Mouse (Mus musculus) embryonic facial prominence, embryonic 11.5 days (tissue): ENCODE data around the gene Pla2g6. TPM values are rescaled to one million over a fixed set of nuclear protein-coding genes. Genes with fewer than 3 reads are reported as not detected.

Experiments used
- ATAC-seq: fragments of 200-750 bp; cut with Nextera tagmentation; replicated peaks from 2 replicates; pipeline ENCODE4 v1.8.0; 2017; ENCODE audit warnings: low read depth; ENCODE audit not compliant: insufficient number of reproducible peaks, low FRiP score, low TSS enrichment
- DNase-seq: peaks from one replicate; pipeline ENCODE4 v3.0.0-alpha.2; 2015; ENCODE audit warnings: low spot score
- H3K27ac ChIP-seq: fragments of 300-500 bp; sonication (generic); replicated peaks from 2 replicates; pipeline ENCODE4 v1.5.1; 2014; ENCODE audit warnings: mild to moderate bottlenecking, low read depth, low read length, control low read depth
- H3K27me3 ChIP-seq: fragments of 300-500 bp; sonication (generic); 2 replicates; pipeline ENCODE4 v1.6.1; 2014; ENCODE audit warnings: mild to moderate bottlenecking, low read length, moderate library complexity, mixed read lengths; ENCODE audit not compliant: control insufficient read depth, insufficient read depth
- H3K36me3 ChIP-seq: fragments of 300-500 bp; sonication (generic); replicated peaks from 2 replicates; pipeline ENCODE4 v1.6.1; 2014; ENCODE audit warnings: low read depth, mild to moderate bottlenecking, low read length, moderate library complexity, mixed read lengths; ENCODE audit not compliant: control insufficient read depth, insufficient read depth
- H3K4me1 ChIP-seq: fragments of 300-500 bp; sonication (generic); 2 replicates; pipeline ENCODE4 v1.6.1; 2014; ENCODE audit warnings: low read length, mixed read lengths; ENCODE audit not compliant: control insufficient read depth, insufficient read depth
- H3K4me2 ChIP-seq: fragments of 300-500 bp; sonication (generic); 2 replicates; pipeline ENCODE4 v1.6.1; 2014; ENCODE audit warnings: low read depth, mild to moderate bottlenecking, control low read depth, low read length, moderate library complexity
- H3K4me3 ChIP-seq: fragments of 300-500 bp; sonication (generic); 2 replicates; pipeline ENCODE4 v1.5.1; 2014; ENCODE audit warnings: low read depth, low read length, control low read depth
- H3K9ac ChIP-seq: fragments of 300-500 bp; sonication (generic); replicated peaks from 2 replicates; pipeline ENCODE4 v1.6.1; 2014; ENCODE audit warnings: mild to moderate bottlenecking, control low read depth, low read length
- H3K9me3 ChIP-seq: fragments of 300-500 bp; sonication (generic); replicated peaks from 2 replicates; pipeline ENCODE4 v1.6.1; 2016; ENCODE audit warnings: mild to moderate bottlenecking, low read length, inconsistent platforms, mixed read lengths; ENCODE audit not compliant: control insufficient read depth
- WGBS: fragments of 180-500 bp; shearing (Covaris S2); extraction: QIAGEN DNeasy Blood & Tissue Kit; methylation state at CpG from one replicate; pipeline ENCODE4 v1.1.7; 2014; 5-methylcytosine and 5-hydroxymethylcytosine counted together
- polyA plus RNA-seq: library from polyadenylated mRNA; unstranded; fragments of >200 nt; fragmentation: Nextera tagmentation; extraction: Ambion mirVana; gene quantifications from 2 replicates; pipeline ENCODE4 v1.2.1, GENCODE M21; 2014

The Pla2g6 gene
- polyA plus RNA-seq, 1 experiment from 2014 or later, result 11.8 TPM

DNA sequence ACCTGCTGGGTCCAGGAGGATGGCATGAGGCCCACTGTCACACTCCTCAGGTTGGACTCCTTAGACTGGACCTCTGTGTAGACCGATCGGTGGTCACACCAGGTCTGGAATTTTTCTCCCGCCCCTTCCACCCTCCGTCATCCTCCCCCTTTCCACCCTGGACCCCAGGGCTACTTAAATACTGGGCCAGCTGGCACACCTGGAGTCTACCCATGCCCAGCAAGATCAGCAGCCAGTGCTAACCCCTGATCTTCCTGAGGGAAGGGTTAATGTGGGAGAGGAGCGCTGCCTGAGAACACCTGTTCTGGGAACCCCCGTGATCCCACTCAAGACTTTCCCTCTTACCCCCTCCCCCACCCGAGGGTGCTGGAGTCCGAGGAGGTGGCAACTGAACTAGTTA, 20.5 kb upstream of the Pla2g6 start:
- Histone ChIP-seq H3K9ac (peak overlapping the region; percentile 69; the same call in 1 of the 2 replicates), H3K27ac (no peak overlapping the region), H3K4me3 (peak overlapping the region; percentile 77; the same call in 1 of the 2 replicates), H3K4me1 (peaks cover 7% of the 10 kb centered on the region; the same call in 1 of the 2 replicates), H3K9me3 (no peaks in the 10 kb centered on the region), H3K27me3 (no peaks in the 10 kb centered on the region; the same call in 1 of the 2 replicates), H3K36me3 (no peaks in the 10 kb centered on the region), H3K4me2 (peak overlapping the region; percentile 97; the same call in 1 of the 2 replicates)
- DNase-seq (no peak), ATAC-seq (peak; percentile 19; the same call in 1 of the 2 replicates)
- WGBS, result 69% methylated on average over 8 of the region's 8 CpGs

DNA sequence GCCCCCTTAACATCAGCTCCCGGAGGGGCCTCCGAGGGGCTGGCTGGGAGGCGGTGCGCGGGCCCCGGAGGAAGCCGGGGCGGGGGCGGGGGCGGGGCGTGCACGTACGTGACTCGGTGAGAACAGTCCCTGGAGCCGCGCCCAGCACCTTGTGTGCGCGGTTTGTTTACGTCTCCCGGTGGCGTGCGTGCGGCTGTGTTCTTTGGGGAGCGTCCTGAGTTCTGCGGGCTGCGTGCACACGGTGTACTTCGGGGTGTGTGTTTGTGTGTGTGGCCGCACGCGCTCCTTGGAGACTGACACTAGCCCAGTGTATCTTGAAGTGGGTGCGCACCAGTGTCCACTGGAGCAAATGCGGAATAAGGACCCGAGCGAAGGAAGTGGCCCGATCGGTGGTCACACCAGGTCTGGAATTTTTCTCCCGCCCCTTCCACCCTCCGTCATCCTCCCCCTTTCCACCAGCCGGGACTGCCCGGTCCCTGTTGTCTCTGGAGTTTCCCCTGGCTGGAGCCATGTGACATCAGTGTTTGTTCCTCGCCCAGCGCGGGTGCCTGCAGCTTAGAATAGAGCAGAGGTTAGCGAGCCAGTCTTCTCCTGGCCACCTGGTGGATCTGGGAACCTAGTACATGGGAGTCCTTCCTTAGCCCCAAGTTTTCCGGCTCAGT, 19.8 kb upstream of the Pla2g6 start:
- H3K36me3 ChIP-seq, result no peaks in the 10 kb centered on the region
- ATAC-seq (peak; percentile 63), DNase-seq (peak; percentile 74)
- no peaks in the 10 kb centered on the region for H3K9me3 ChIP-seq
- H3K27ac ChIP-seq, result peak overlapping the region; percentile 76
- H3K4me3 ChIP-seq, result peak overlapping the region; percentile 77
- H3K27me3 ChIP-seq, result no peaks in the 10 kb centered on the region; the same call in 1 of the 2 replicates
- H3K4me1 ChIP-seq, result peaks cover 7% of the 10 kb centered on the region; the same call in 1 of the 2 replicates
- H3K4me2 ChIP-seq, result peak overlapping the region; percentile 97
- WGBS, result under 1% methylated on average over 46 of the region's 46 CpGs
- peak overlapping the region; percentile 69 for H3K9ac ChIP-seq

DNA sequence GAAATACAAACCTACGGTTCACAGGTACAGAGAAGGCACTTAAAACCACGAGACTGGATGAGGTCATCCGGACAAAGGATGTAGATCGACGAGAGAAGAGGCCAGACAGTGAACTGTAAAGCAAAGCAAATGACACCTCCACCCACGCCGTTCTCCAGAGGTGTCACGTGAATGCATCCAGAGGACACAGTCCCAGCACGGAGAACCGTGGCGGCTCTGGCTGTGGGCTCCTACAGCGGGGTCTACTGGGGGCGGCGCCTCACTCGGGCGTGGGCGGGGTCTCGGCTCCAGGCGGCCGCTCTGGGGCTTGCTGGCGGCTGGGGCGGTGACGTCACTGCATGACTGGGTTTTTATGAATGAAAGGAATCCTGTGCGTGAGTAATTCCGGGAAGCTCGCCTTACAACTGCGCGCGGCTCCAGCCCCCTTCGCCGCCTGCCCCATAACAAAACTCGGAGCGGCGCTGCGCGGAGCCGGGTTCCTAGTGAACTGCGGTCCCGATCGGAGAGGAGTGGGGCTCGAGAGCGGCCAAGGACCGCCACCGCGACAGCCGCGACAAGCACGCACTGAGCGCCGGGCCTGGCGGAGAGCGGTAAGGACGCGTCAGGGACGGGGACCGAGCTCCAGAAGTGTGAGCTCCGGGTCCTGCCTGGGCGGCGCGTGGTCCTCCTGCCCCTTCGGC, 19.1 kb upstream of the Pla2g6 start:
- Histone ChIP-seq H3K4me2 (peak overlapping the region; percentile 97), H3K27ac (peak overlapping the region; percentile 76), H3K9me3 (no peaks in the 10 kb centered on the region), H3K9ac (peak overlapping the region; percentile 69), H3K36me3 (no peaks in the 10 kb centered on the region), H3K4me3 (peak overlapping the region; percentile 77), H3K4me1 (peaks cover 7% of the 10 kb centered on the region; the same call in 1 of the 2 replicates), H3K27me3 (no peaks in the 10 kb centered on the region; the same call in 1 of the 2 replicates)
- under 1% methylated on average over 61 of the region's 61 CpGs for WGBS
- ATAC-seq (peak; percentile 88), DNase-seq (peak; percentile 96)

DNA sequence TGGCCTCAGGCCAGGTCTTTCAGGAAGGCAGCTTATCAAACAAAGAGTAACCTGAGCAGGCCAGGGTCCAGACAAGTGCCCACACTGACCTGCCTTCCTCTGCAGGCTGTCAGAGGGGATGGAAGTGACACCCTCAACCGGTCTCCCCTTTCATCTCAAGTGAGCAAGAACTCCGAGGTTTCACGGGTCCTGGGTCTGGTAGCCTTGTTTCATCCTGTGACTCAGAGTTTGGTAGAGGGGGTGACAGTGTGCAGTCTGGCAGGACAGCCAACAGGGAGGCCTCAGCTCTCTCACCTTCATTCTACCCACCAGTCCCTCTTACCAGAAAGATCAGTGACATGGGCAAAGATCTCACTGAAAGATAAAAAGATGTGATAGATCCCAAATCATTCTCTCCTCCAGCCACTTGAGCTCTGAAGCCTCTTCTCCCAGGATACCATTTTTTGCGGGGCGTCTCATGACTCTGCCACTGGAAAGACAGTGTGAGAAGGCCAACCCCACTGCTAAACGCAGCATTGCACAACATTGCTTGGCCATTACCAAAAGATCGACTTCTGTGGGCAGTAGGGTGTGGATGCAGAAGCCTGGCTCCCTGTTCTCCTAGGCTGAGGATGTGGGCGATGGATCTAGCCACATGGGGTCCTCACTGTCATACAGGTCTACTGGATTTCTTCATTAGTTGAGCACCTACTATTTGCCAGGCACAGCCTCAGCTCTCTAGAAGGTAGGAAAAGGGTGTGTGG, 18.0 kb upstream of the Pla2g6 start, which contains the start of gene Maff:
Maff (plus strand) TSS at position 571 of the 743 bp plus-strand sequence.
- DNase-seq (no peak), ATAC-seq (no peak)
- H3K4me2 ChIP-seq, result peak within 1 kb of the TSS; percentile 97
- H3K9me3 ChIP-seq, result no peaks in the 10 kb centered on the region
- H3K27ac ChIP-seq, result peak within 1 kb of the TSS; percentile 76
- H3K27me3 ChIP-seq, result no peaks in the 10 kb centered on the region; the same call in 1 of the 2 replicates
- H3K4me1 ChIP-seq, result peaks cover 7% of the 10 kb centered on the region; the same call in 1 of the 2 replicates
- H3K9ac ChIP-seq, result peak within 1 kb of the TSS; percentile 69
- H3K36me3 ChIP-seq, result no peaks in the 10 kb centered on the region
- 45% methylated on average over 8 of the region's 8 CpGs for WGBS
- H3K4me3 ChIP-seq, result peak within 1 kb of the TSS; percentile 77

DNA sequence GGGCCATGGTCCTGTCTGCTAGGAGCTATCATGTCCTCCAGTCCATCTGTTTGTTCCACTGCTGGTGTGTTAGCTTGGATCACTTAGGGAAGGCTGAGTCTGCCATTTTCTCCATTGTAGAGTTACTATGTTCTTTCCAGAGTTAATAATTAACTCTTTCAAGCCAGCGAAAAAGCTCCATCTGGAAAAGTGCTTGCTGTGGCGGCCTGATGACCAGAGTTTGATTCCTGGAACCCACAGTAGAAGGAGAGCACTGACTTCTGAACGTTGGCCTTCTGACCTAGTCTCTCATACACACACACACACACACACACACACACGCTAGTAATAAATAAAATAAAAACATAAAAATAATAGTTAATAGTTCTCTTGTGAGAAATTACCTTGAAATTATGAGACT, 16.4 kb upstream of the Pla2g6 start:
- Histone ChIP-seq H3K4me1 (peaks cover 7% of the 10 kb centered on the region; the same call in 1 of the 2 replicates), H3K4me3 (no peak overlapping the region), H3K27ac (no peak overlapping the region), H3K27me3 (no peaks in the 10 kb centered on the region; the same call in 1 of the 2 replicates), H3K36me3 (no peaks in the 10 kb centered on the region), H3K9me3 (no peaks in the 10 kb centered on the region), H3K4me2 (no peak overlapping the region), H3K9ac (no peak overlapping the region)
- DNase-seq (no peak), ATAC-seq (no peak)
- 76% methylated on average over 4 of the region's 4 CpGs for WGBS

DNA sequence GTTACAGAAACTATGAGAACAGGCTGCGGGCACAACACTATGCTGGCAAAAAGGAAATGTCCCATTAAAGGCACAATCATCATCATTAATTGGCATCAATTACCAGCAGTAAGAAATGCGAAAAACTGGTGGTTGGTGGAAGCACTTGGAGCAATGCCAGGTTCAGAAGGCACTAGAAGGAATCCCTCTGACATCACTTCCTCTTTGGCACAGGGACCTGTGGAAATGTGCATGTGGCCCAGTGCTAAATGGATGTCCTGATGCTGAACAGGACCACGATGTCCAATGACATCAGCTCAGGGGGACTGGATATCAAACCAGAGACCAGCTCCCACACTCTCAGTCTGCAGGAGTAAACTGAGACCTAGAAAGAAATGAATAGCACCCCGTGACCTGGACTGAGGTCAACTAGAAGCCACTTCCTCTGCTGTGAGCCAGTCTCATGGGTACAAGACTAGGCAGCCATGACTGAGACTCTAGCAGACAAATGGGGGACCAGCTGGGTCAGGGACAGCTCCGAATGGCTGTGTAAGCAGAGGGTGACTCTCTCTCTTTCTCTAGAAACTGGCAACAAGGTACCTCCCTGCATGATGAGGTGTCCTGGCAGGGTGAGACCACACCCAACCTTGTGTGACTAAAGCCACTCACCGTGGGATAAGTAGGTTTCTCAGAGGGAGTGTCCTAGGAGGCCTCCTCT, 14.6 kb upstream of the Pla2g6 start:
- no peak for DNase-seq
- Histone ChIP-seq H3K9ac (no peak overlapping the region), H3K27ac (no peak overlapping the region), H3K4me2 (no peak overlapping the region), H3K36me3 (no peaks in the 10 kb centered on the region), H3K4me1 (no peaks in the 10 kb centered on the region), H3K9me3 (no peaks in the 10 kb centered on the region), H3K27me3 (no peaks in the 10 kb centered on the region), H3K4me3 (no peak overlapping the region)
- WGBS, result 73% methylated on average over 6 of the region's 6 CpGs
- ATAC-seq, result no peak

DNA sequence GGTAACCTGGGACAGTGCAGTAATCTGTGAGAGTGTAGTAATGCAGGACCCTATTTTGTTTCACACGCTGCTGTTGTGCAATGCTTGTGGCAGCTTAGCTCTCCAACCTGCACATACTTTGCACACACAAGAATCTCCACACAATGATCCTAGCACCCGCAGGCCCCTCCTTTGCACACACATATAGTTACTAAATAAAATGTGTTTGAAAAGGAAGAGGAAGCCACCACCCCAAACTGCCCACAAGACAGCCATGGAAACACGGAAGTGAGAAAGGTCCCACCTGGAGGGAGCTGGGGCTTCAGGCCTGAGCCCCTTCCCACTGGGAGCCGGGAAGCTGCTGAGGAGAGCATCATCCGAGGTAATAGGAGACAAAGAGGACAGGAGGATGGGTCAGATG, 10.8 kb upstream of the Pla2g6 start:
- Histone ChIP-seq H3K4me2 (no peak overlapping the region), H3K9ac (no peak overlapping the region), H3K4me1 (no peaks in the 10 kb centered on the region), H3K9me3 (no peaks in the 10 kb centered on the region), H3K4me3 (no peak overlapping the region), H3K36me3 (no peaks in the 10 kb centered on the region), H3K27ac (no peak overlapping the region), H3K27me3 (no peaks in the 10 kb centered on the region)
- ATAC-seq (no peak), DNase-seq (no peak)
- 70% methylated on average over 5 of the region's 5 CpGs for WGBS
